Mouse (Mus musculus): Measurements from ENCODE around the gene Olfm1.

DNA sequence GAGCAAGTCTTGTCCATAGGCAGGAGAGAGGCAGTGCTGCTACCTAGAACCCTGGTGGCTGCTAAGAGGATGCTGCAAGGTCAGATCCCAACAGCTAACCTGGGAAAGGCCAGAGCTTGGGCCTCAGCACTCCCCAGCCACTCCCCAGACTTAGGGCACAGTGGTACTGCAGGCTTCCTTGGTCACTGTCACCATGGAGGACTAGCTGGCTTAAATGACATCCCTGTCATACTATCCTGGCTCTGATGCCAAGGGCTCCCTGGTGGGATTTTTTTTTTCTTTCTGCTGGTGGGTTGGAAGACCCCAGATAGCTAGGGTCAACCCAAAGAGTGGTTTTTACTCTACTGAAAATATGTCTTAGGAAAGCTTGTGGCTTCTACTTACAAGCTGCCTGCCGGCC, 25.0 kb downstream of the Olfm1 start:
- TF ChIP-seq HCFC1 (IDR thresholded peaks at IDR 0.05; ENCODE audit: low read depth, low read length) (no peak), EP300 (IDR thresholded peaks at IDR 0.05; ENCODE audit: low read depth in 1 of 2, low read length in 2 of 2) (no peak)
